Mouse (Mus musculus) stomach, embryonic 15.5 days (tissue): ENCODE data around the gene Zbtb45. TPM values are rescaled to one million over a fixed set of nuclear protein-coding genes. Genes with fewer than 3 reads are reported as not detected.

Experiments used
- ATAC-seq: fragments of 200-750 bp; cut with Nextera tagmentation; 2 replicates; pipeline ENCODE4 v1.8.0; 2017; ENCODE audit warnings: low read depth, moderate number of reproducible peaks, moderate TSS enrichment; ENCODE audit not compliant: insufficient read depth, low FRiP score
- H3K27ac ChIP-seq: fragments of 300-500 bp; sonication (generic); 2 replicates; pipeline ENCODE4 v1.5.1; 2015; ENCODE audit warnings: mild to moderate bottlenecking, inconsistent platforms
- H3K27me3 ChIP-seq: fragments of 300-500 bp; sonication (generic); replicated peaks from 2 replicates; pipeline ENCODE4 v1.6.1; 2015; ENCODE audit warnings: inconsistent platforms
- H3K36me3 ChIP-seq: fragments of 300-500 bp; sonication (generic); 2 replicates; pipeline ENCODE4 v1.6.1; 2015; ENCODE audit warnings: inconsistent platforms
- H3K4me1 ChIP-seq: fragments of 300-500 bp; sonication (generic); 2 replicates; pipeline ENCODE4 v1.6.1; 2015; ENCODE audit warnings: inconsistent platforms
- H3K4me2 ChIP-seq: fragments of 300-500 bp; sonication (generic); 2 replicates; pipeline ENCODE4 v1.6.1; 2015; ENCODE audit warnings: mild to moderate bottlenecking, inconsistent platforms
- H3K4me3 ChIP-seq: fragments of 300-500 bp; sonication (generic); replicated peaks from 2 replicates; pipeline ENCODE4 v1.5.1; 2015; ENCODE audit warnings: inconsistent platforms
- H3K9ac ChIP-seq: fragments of 300-500 bp; sonication (generic); 2 replicates; pipeline ENCODE4 v1.6.1; 2015; ENCODE audit warnings: inconsistent platforms
- H3K9me3 ChIP-seq: fragments of 300-500 bp; sonication (generic); 2 replicates; pipeline ENCODE4 v1.6.1; 2016; ENCODE audit warnings: inconsistent platforms
- WGBS: fragments of 180-500 bp; shearing (Covaris S2); methylation state at CpG from one replicate; pipeline ENCODE4 v1.1.7; 2015; 5-methylcytosine and 5-hydroxymethylcytosine counted together
- polyA plus RNA-seq: library from polyadenylated mRNA; unstranded; fragments of >200 nt; fragmentation: Nextera tagmentation; extraction: Ambion mirVana; gene quantifications from 2 replicates; pipeline ENCODE4 v1.2.1, GENCODE M21; 2015

Zbtb45 gene
- polyA plus RNA-seq, 1 experiment from 2014 or later: 21.9 TPM

DNA sequence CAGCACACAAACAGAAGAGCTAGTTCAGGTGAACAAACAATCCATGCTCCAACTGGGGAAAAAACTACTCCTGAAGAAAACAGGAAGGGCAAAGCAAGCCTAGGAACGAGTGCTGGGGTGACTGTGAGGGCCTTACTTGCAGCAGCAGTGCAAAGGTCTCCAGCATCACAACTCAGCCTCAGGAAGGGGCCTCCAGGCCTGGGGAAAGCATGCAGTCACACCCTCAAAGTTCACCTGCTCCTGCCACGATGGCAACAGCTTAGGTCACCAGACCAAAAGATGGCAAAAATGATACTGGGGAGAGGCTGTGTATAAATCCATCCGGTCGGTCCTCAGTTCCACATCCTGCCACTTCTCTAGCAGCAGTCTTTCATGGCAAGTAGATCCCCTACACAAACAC is 50.9 kb downstream of the Zbtb45 start:
- no peak for ATAC-seq
- H3K4me2 ChIP-seq: no peak overlapping the region
- no peaks in the 10 kb centered on the region for H3K4me1 ChIP-seq
- H3K9me3 ChIP-seq: no peaks in the 10 kb centered on the region
- H3K36me3 ChIP-seq: no peaks in the 10 kb centered on the region
- H3K4me3 ChIP-seq: no peak overlapping the region
- 75% methylated on average over 4 of the region's 4 CpGs for WGBS
- H3K27ac ChIP-seq: no peak overlapping the region
- no peak overlapping the region for H3K9ac ChIP-seq
- no peaks in the 10 kb centered on the region for H3K27me3 ChIP-seq

GRCm38 (mm10) chr7:12957511-12957910 is 52.3 kb downstream of the Zbtb45 start:
- H3K36me3 ChIP-seq: no peaks in the 10 kb centered on the region

DNA sequence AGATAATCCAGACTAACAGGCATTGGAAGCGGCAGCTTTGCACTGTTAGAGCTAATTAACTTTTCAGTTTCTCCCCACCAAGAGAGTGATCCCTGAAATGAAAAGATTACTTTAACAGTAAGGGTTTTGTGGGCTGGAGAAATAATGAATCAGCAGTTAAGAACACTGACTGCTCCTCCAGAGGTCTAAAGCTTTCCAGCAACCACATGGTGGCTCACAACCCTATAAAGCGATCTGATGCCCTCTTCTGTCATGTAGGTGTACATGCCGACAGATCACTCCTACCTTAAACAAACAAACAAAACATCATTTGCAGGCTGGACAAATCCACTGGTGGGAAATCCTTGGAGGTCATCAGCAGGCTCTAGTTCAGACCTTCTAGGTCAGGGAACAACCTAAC is 54.9 kb downstream of the Zbtb45 start:
- Histone ChIP-seq H3K9me3 (no peaks in the 10 kb centered on the region), H3K4me1 (peaks cover 6% of the 10 kb centered on the region), H3K4me2 (no peak overlapping the region), H3K27ac (no peak overlapping the region), H3K27me3 (no peaks in the 10 kb centered on the region), H3K36me3 (no peaks in the 10 kb centered on the region), H3K9ac (no peak overlapping the region), H3K4me3 (no peak overlapping the region)
- WGBS: 31% methylated on average over 3 of the region's 3 CpGs
- ATAC-seq: no peak

More at GRCm38 (mm10) chr7:12957511-12957910, 52.3 kb downstream of the Zbtb45 start:
- Histone ChIP-seq H3K27ac (no peak overlapping the region), H3K9me3 (no peaks in the 10 kb centered on the region), H3K4me1 (no peaks in the 10 kb centered on the region), H3K4me3 (no peak overlapping the region), H3K4me2 (no peak overlapping the region), H3K27me3 (no peaks in the 10 kb centered on the region), H3K9ac (no peak overlapping the region)
- 64% methylated on average over 5 of the region's 5 CpGs for WGBS
- ATAC-seq: no peak

Other genes with a start within 250 kb of the Zbtb45 start
- 5.6 and 6.8 TPM in 2 replicates for gene Zscan18, start 206.4 kb downstream of the Zbtb45 start, polyA plus RNA-seq
- 12.5 and 14.7 TPM in 2 replicates for gene Zfp329, start 191.2 kb downstream of the Zbtb45 start, polyA plus RNA-seq
- 32.3 and 34.4 TPM in 2 replicates for gene Zfp110, start 175.3 kb downstream of the Zbtb45 start, polyA plus RNA-seq
- 3.4 and 3.6 TPM in 2 replicates for gene Zfp128, start 128.9 kb downstream of the Zbtb45 start, polyA plus RNA-seq
- gene Zscan22, start 112.2 kb downstream of the Zbtb45 start, polyA plus RNA-seq: 13.3 and 15.6 TPM in 2 replicates
- 988 and 1,049 TPM in 2 replicates for gene Rps5, start 87.7 kb downstream of the Zbtb45 start, polyA plus RNA-seq
- 1.0 and 1.3 TPM in 2 replicates for gene Rnf225, start 82.6 kb downstream of the Zbtb45 start, polyA plus RNA-seq
- gene Zfp324, start 44.2 kb downstream of the Zbtb45 start, polyA plus RNA-seq: 8.9 and 10.3 TPM in 2 replicates
- gene Zfp446, start 32.2 kb downstream of the Zbtb45 start, polyA plus RNA-seq: 6.9 and 8.4 TPM in 2 replicates
- gene Slc27a5, start 11.8 kb downstream of the Zbtb45 start, polyA plus RNA-seq: 0.64 and 1.8 TPM in 2 replicates
- gene Trim28, start 10.9 kb downstream of the Zbtb45 start, polyA plus RNA-seq: 216 and 252 TPM in 2 replicates
- 161 and 167 TPM in 2 replicates for gene Chmp2a, start 24.8 kb upstream of the Zbtb45 start, polyA plus RNA-seq
- 105 and 107 TPM in 2 replicates for gene Ube2m, start 28.2 kb upstream of the Zbtb45 start, polyA plus RNA-seq
- gene Mzf1, start 44.7 kb upstream of the Zbtb45 start, polyA plus RNA-seq: 2.7 and 3.0 TPM in 2 replicates
- not detected in 2 replicates for gene Vmn1r85, start 85.1 kb upstream of the Zbtb45 start, polyA plus RNA-seq
- gene Vmn1r86, start 109.9 kb upstream of the Zbtb45 start, polyA plus RNA-seq: not detected in 2 replicates
- gene Vmn1r87, start 130.1 kb upstream of the Zbtb45 start, polyA plus RNA-seq: not detected in 2 replicates
- 0.01 TPM in 1 of 2 replicates, not detected in the other for gene Vmn1r88, start 149.5 kb upstream of the Zbtb45 start, polyA plus RNA-seq
- gene Vmn1r89, start 203.0 kb upstream of the Zbtb45 start, polyA plus RNA-seq: not detected in 2 replicates